Comparison of ENCODE assay signal across 10 mouse cellular contexts in genomic region chr5:99459007-99459406, GRCm38 (mm10).
"Had no signal": no experiment of that assay in that cellular context is flagged by ENCODE, and none has a peak within 500 bp of the region (broad histone marks: within the 10 kb centered on the region; RNA-seq: fewer than 3 reads in every experiment).

No protein-coding gene starts in this region.

- ATAC-seq: intestine, embryonic 15.5 days; liver, postnatal 0 days; midbrain, embryonic 16.5 days had no signal

- DNase-seq: kidney, adult 18-20 months; kidney, postnatal 10 days; kidney, postnatal 4 days; liver; liver, embryonic 13.5 days; liver, postnatal 0 days; lung, postnatal 14 days; retina, postnatal 1 day had no signal
